Mouse (Mus musculus) ES-Bruce4 (cell line): ENCODE measurements around the gene Lsr.

ENCODE experiments used
- CTCF ChIP-seq: IDR thresholded peaks from one replicate; pipeline ENCODE4 v1.8.1; 2011; ENCODE audit warnings: low read depth, low read length
- EP300 ChIP-seq: IDR thresholded peaks from 2 replicates; pipeline ENCODE4 v1.6.1; 2011; ENCODE audit warnings: low read depth, low read length; ENCODE audit not compliant: insufficient read depth

GRCm38 (mm10) chr7:30908992-30909431 lies 64.3 kb downstream of the Lsr start:
- TF ChIP-seq CTCF (no peak), EP300 (no peak)
